Mouse (Mus musculus): ENCODE measurements around the gene Sumo3. TPM values are rescaled to one million over a fixed set of nuclear protein-coding genes. Genes with fewer than 3 reads are reported as not detected.

Sumo3 gene
- total and polyA plus RNA-seq, 3 experiments = 151 to 342 TPM; not detected in 1

DNA sequence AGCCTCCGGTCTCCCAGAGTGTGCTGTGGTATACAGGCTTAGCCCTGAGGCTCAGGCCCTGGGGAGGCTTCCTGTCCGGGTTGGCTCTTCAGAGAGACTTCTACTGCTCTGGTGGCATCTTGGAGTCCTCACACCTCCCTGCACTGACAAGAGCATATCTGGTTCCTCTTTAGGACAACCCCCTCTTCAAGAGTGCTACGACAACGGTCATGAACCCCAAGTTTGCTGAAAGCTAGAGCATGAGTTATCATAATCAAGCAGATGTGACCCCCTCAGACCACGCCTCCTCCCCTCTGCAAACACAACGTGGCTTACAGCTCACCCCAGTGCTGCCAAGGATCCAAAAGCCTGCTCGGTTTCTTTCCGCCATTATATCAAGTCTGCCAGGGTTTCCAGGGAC lies 40.9 kb upstream of the Sumo3 start (continued):
- 0 out of 2 replicates have a peak, but pooled peaks have one; percentile 20 for TF ChIP-seq RCOR1 (IDR thresholded peaks at IDR 0.05; ENCODE audit: low read depth, low read length)

DNA sequence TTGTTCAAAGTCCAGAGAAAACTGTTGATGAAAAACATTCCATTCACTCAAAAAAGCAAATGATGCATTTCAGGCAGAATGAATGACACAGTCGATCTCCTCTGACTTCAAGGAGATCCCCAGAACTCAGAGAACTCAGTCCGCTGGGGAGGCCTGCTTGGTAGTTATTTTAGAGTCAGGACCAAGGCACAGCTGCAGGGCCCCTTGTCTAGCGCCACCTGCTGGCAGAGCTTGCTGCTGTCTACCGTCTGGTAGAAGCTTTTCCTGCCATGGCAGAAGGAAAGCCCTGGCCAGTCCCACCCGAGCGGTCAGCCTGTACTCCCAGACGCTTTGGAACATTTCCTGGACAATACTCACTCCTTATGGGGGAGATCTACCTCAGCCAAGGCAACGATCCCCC lies 39.2 kb upstream of the Sumo3 start:
- peaks cover 5 to 25% of the 10 kb centered on the region in 2 experiments for H3K36me3 ChIP-seq (ENCODE audit: control insufficient read depth in 1 of 2, insufficient read depth in 2 of 2, low read length in 2 of 2)
- peaks cover 20 to 40% of the 10 kb centered on the region in 2 experiments for H3K4me1 ChIP-seq (ENCODE audit: control insufficient read depth in 1 of 2, insufficient read depth in 2 of 2, low read length in 2 of 2)
- H3K27me3 ChIP-seq (ENCODE audit: control insufficient read depth in 1 of 2, insufficient read depth in 2 of 2, low read length in 2 of 2) = no peaks in the 10 kb centered on the region
- no peak overlapping the region for H3K27ac ChIP-seq (ENCODE audit: control insufficient read depth, low read depth, low read length)
- peak; percentile 90 to 98 (median 97) for TF ChIP-seq CTCF (IDR thresholded peaks at IDR 0.05 in 2 of 3, conservative IDR thresholded peaks at IDR 0.05 in 1 of 3; ENCODE audit: control insufficient read depth in 1 of 3, insufficient read depth in 1 of 3, low read depth in 2 of 3, low read length in 3 of 3, poor library complexity in 1 of 3, severe bottlenecking in 1 of 3)
- peak; percentile 47 for TF ChIP-seq RAD21 (IDR thresholded peaks at IDR 0.05; ENCODE audit: low read depth, low read length)
- no peak for TF ChIP-seq USF2 (IDR thresholded peaks at IDR 0.05; ENCODE audit: borderline replicate concordance in 1 of 2, insufficient read depth in 1 of 2, low read depth in 1 of 2, low read length in 2 of 2)
- TF ChIP-seq ZC3H11A (IDR thresholded peaks at IDR 0.05; ENCODE audit: low read depth, low read length) = peak; percentile 4; the same call in 1 of the 2 replicates
- TF ChIP-seq SMC3 (IDR thresholded peaks at IDR 0.05; ENCODE audit: low read depth, low read length) = peak; percentile 75
- no peak for TF ChIP-seq HCFC1 (IDR thresholded peaks at IDR 0.05; ENCODE audit: low read depth, low read length)
- TF ChIP-seq NELFE (IDR thresholded peaks at IDR 0.05; ENCODE audit: low read depth, low read length) = no peak
- no peaks in the 10 kb centered on the region for H3K79me2 ChIP-seq (ENCODE audit: control insufficient read depth, insufficient read depth, low read length, poor library complexity)
- no peak overlapping the region for H3K4me3 ChIP-seq (ENCODE audit: control insufficient read depth in 1 of 2, insufficient read depth in 1 of 2, low read depth in 2 of 2, low read length in 2 of 2)
- H3K9me3 ChIP-seq (replicated peaks; ENCODE audit: insufficient read depth, low read length) = no peaks in the 10 kb centered on the region
- DNase-seq (ENCODE audit: low read depth, low spot score) = peak; percentile 83
- H3K9ac ChIP-seq (ENCODE audit: control insufficient read depth, low read depth, low read length, poor library complexity, severe bottlenecking) = no peak overlapping the region

GRCm38 (mm10) chr10:77569481-77569880 lies 36.4 kb upstream of the Sumo3 start:
- no peaks in the 10 kb centered on the region for H3K9me3 ChIP-seq (replicated peaks; ENCODE audit: insufficient read depth, low read length)
- no peaks in the 10 kb centered on the region for H3K79me2 ChIP-seq (ENCODE audit: control insufficient read depth, insufficient read depth, low read length, poor library complexity)
- no peak for DNase-seq (ENCODE audit: low read depth, low spot score)
- TF ChIP-seq TCF12 (IDR thresholded peaks at IDR 0.05; ENCODE audit: low read depth, low read length) (no peak), MAZ (IDR thresholded peaks at IDR 0.05; ENCODE audit: low read depth, low read length) (no peak), ZC3H11A (IDR thresholded peaks at IDR 0.05; ENCODE audit: low read depth, low read length) (no peak), JUND (IDR thresholded peaks at IDR 0.05; ENCODE audit: low read depth, low read length) (no peak), EP300 (IDR thresholded peaks at IDR 0.05; ENCODE audit: low read depth in 1 of 2, low read length in 2 of 2) (no peak), E2F4 (IDR thresholded peaks at IDR 0.05; ENCODE audit: borderline replicate concordance, low read depth, low read length) (no peak), CHD1 (IDR thresholded peaks at IDR 0.05; ENCODE audit: low read depth, low read length) (no peak), MAFK (IDR thresholded peaks at IDR 0.05; ENCODE audit: borderline replicate concordance, low read depth, low read length) (no peak), USF1 (IDR thresholded peaks at IDR 0.05; ENCODE audit: low read depth, low read length) (no peak), POLR2AphosphoS2 (IDR thresholded peaks at IDR 0.05; ENCODE audit: low read length) (no peak), BHLHE40 (IDR thresholded peaks at IDR 0.05; ENCODE audit: borderline replicate concordance, low read depth, low read length) (no peak), MAX (IDR thresholded peaks at IDR 0.05; ENCODE audit: low read length) (no peak), RAD21 (IDR thresholded peaks at IDR 0.05; ENCODE audit: low read depth, low read length) (no peak), UBTF (IDR thresholded peaks at IDR 0.05; ENCODE audit: borderline replicate concordance, insufficient read depth, low read depth, low read length) (no peak)
- no peak overlapping the region for H3K4me3 ChIP-seq (ENCODE audit: control insufficient read depth in 1 of 2, insufficient read depth in 1 of 2, low read depth in 2 of 2, low read length in 2 of 2)
- H3K36me3 ChIP-seq (ENCODE audit: control insufficient read depth in 1 of 2, insufficient read depth in 2 of 2, low read length in 2 of 2) = peaks cover 0 to 17% of the 10 kb centered on the region in 2 experiments; a peak in 2 of 4 replicates
- no peak overlapping the region for H3K27ac ChIP-seq (ENCODE audit: control insufficient read depth, low read depth, low read length)
- H3K27me3 ChIP-seq (ENCODE audit: control insufficient read depth in 1 of 2, insufficient read depth in 2 of 2, low read length in 2 of 2) = no peaks in the 10 kb centered on the region
- H3K9ac ChIP-seq (ENCODE audit: control insufficient read depth, low read depth, low read length, poor library complexity, severe bottlenecking) = no peak overlapping the region
- H3K4me1 ChIP-seq (ENCODE audit: control insufficient read depth in 1 of 2, insufficient read depth in 2 of 2, low read length in 2 of 2) = peaks cover 15 to 31% of the 10 kb centered on the region in 2 experiments

Data from MEL (cell line).